ENCODE assay signal across 8 mouse cellular contexts in genomic region chr2:38691542-38691941, GRCm38 (mm10). TPM values are rescaled to one million over a fixed set of nuclear protein-coding genes. Genes with fewer than 3 reads are reported as not detected.
A peak's percentile ranks its signal among the peaks of the same experiment; 100 is the strongest.
DNase-seq lines count a peak whose midpoint lies in the region; TF ChIP-seq lines count a peak whose summit lies in the region.

No protein-coding gene starts in this region.

- H3K4me3 ChIP-seq in heart, adult 2 months: no peak overlapping the region

- 22% methylated on average over 8 of the region's 8 CpGs for WGBS in heart, adult 2 months

- H3K4me1 ChIP-seq in heart, adult 2 months (ENCODE audit: control insufficient read depth, insufficient read depth, low read length): no peaks in the 10 kb centered on the region

- intact Hi-C loops in heart, adult 2 months (cut with DNase I): no loop called here

- peak in 1 of 2 experiments; percentile 35 for DNase-seq in heart, adult 2 months
- no peak for DNase-seq in heart, adult 9 months (ENCODE audit: low spot score in 2 of 2)
- DNase-seq in spleen, adult 12 weeks (ENCODE audit: low spot score): peak; percentile 5
- no peak for DNase-seq in spleen, postnatal 4 days (ENCODE audit: low spot score in 2 of 2)
- peak; percentile 37 for DNase-seq in cerebellum, adult 9-11 months
- DNase-seq in kidney, postnatal 10 days: peak; percentile 71
- DNase-seq in retina, postnatal 7 days (ENCODE audit: low read depth, low spot score): peak; percentile 35
- no peak for DNase-seq in heart, adult 8-10 months (ENCODE audit: low spot score)

- no peak for TF ChIP-seq POLR2A in heart, adult 2 months (IDR thresholded peaks at IDR 0.05; ENCODE audit: insufficient read depth, low read depth, low read length)

- no peak overlapping the region for H3K27ac ChIP-seq in heart, adult 2 months

- H3K9ac ChIP-seq in heart, adult 2 months (ENCODE audit: low read depth, low read length): no peak overlapping the region

- H3K79me2 ChIP-seq in heart, adult 2 months (replicated peaks; ENCODE audit: control insufficient read depth, insufficient read depth, low read length): no peaks in the 10 kb centered on the region

- peaks cover 2% of the 10 kb centered on the region; the same call in 1 of the 2 replicates for H3K27me3 ChIP-seq in heart, adult 2 months (ENCODE audit: control insufficient read depth, insufficient read depth, low read length)

- peak; percentile 61 for TF ChIP-seq CTCF in heart, adult 2 months (IDR thresholded peaks at IDR 0.05)

- TF ChIP-seq EP300 in heart, adult 2 months (IDR thresholded peaks at IDR 0.05; ENCODE audit: insufficient read depth, low read depth, low read length): no peak

- no peaks in the 10 kb centered on the region for H3K36me3 ChIP-seq in heart, adult 2 months (ENCODE audit: control insufficient read depth, insufficient read depth, low read length)

RNA-seq across cellular contexts. Expression of gene Nr5a1, which starts 22.8 kb away (rescaled TPM):
- not detected for total RNA-seq in heart, adult 2 months (2021)
- polyA plus RNA-seq in heart, adult 2 months (2012; rRNA removed): 0.06 and 0.16 TPM in 2 replicates
- total RNA-seq in heart, adult 8-10 months (2022): not detected

RNA-seq across cellular contexts. Expression of gene Psmb7, which starts 47.7 kb away (rescaled TPM):
- 100 to 1,000 TPM; 220 to 247 TPM for total RNA-seq in heart, adult 2 months (2021)
- polyA plus RNA-seq in heart, adult 2 months (2012; rRNA removed): 129 and 237 TPM in 2 replicates
- total RNA-seq in heart, adult 8-10 months (2022): 100 to 1,000 TPM; 221 to 264 (median 236) TPM

Comparison
In these comparisons a context has a peak if more than half of its experiments do, and no peak if none do; other contexts are left out.
1. DNase-seq: peak in spleen, adult 12 weeks (single experiment), cerebellum, adult 9-11 months (single experiment), kidney, postnatal 10 days (single experiment) and retina, postnatal 7 days (single experiment); none in heart, adult 9 months (0 of 2), spleen, postnatal 4 days (0 of 2) and heart, adult 8-10 months (single experiment).